Mouse (Mus musculus) small intestine, adult 2 months (tissue): ENCODE data around the gene Rph3al.

Source experiments
- CTCF ChIP-seq: fragments of 200-500 bp; IDR thresholded peaks from 2 replicates; pipeline ENCODE4 v1.5.1; 2012; ENCODE audit warnings: low read depth, mild to moderate bottlenecking, control low read depth, inconsistent platforms, low read length, moderate library complexity, mixed read lengths; ENCODE audit not compliant: insufficient replicate concordance, insufficient read length; ENCODE audit errors: extremely low read depth
- POLR2A ChIP-seq: fragments of 200-500 bp; IDR thresholded peaks from 2 replicates; pipeline ENCODE4 v1.6.1; 2012; ENCODE audit warnings: low read depth, mild to moderate bottlenecking, control low read depth, inconsistent platforms, low read length, moderate library complexity

DNA sequence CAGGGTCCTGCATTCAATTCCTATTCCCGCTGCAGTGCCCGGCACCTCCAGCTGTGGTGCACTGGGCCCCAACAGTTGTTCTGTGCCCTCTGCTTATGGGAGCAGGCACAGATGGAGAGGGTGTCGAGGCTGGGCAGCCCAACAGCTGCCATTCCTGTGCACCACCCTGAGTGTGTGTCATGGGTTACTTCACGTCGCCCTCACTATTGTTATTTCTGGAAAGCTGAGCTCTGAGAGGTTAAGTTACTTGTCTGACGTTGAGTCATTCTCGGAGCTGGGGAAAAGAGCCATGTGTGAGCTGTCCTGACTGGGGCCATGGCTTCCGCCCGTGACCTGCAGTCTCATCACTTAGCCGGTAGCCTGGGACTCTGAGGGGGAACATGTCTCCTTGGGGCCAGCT is 125.1 kb downstream of the Rph3al start:
- no peak for TF ChIP-seq POLR2A
- no peak for TF ChIP-seq CTCF
